Mouse (Mus musculus): ENCODE measurements around the gene Lgals3.

DNA sequence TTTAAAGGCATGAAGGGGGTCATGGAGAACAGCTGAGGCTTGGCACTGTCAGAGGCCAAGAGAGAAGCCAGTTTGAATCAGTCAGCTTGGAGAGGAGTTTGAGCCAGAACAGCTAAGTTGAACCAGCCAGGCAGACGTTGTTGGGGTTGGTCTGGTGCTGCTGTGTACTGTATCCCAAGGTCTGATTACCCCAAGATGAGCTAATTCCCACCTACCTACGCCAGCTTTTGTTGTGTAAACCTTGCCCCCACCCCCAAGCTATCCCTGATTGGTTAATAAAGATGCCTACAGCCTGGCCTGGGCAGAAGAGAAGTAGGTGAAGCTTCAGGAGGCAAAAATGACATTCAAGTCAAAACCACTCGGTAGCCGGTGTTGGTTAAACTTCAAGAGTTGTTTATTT lies 54.9 kb downstream of the Lgals3 start:
- TF ChIP-seq CTCF (IDR thresholded peaks at IDR 0.05; ENCODE audit: low read depth, low read length) (no peak), POLR2A (IDR thresholded peaks at IDR 0.05; ENCODE audit: borderline replicate concordance, low read depth, low read length) (no peak)

Data from bone marrow macrophage, adult 2 months (primary cell).